Mouse (Mus musculus) myocyte (in vitro differentiated cells): ENCODE measurements around the gene Il17a. TPM values are rescaled to one million over a fixed set of nuclear protein-coding genes. Genes with fewer than 3 reads are reported as not detected.
A peak's percentile ranks its signal among the peaks of the same experiment; 100 is the strongest.

ENCODE experiments used
- H3K27me3 ChIP-seq: one replicate; pipeline ENCODE4 v1.6.1; 2011; ENCODE audit not compliant: control insufficient read depth, insufficient read depth, insufficient read length
- H3K36me3 ChIP-seq: one replicate; pipeline ENCODE4 v1.6.1; 2011; ENCODE audit not compliant: control insufficient read depth, insufficient read depth
- H3K4me2 ChIP-seq: one replicate; pipeline ENCODE4 v1.6.1; 2011; ENCODE audit warnings: low read depth, control low read depth
- H3K4me3 ChIP-seq: one replicate; pipeline ENCODE4 v1.5.1; 2011; ENCODE audit warnings: mild to moderate bottlenecking, control low read depth, moderate library complexity
- H3K79me2 ChIP-seq: one replicate; pipeline ENCODE4 v1.6.1; 2011; ENCODE audit not compliant: control insufficient read depth, insufficient read depth
- H3ac ChIP-seq: one replicate; pipeline ENCODE4 v1.6.1; 2011; ENCODE audit not compliant: control insufficient read depth, insufficient read length
- CEBPB ChIP-seq: IDR thresholded peaks from 2 replicates; pipeline ENCODE4 v1.6.1; 2011; ENCODE audit warnings: mild to moderate bottlenecking, moderate library complexity; ENCODE audit not compliant: poor library complexity, insufficient read depth, severe bottlenecking
- E2F4 ChIP-seq: IDR thresholded peaks from one replicate; pipeline ENCODE4 v1.6.1; 2011; ENCODE audit warnings: mild to moderate bottlenecking, control low read depth, moderate library complexity; ENCODE audit not compliant: insufficient read depth
- MAX ChIP-seq: IDR thresholded peaks from one replicate; pipeline ENCODE4 v1.6.1; 2011; ENCODE audit warnings: low read depth, mild to moderate bottlenecking, control low read depth
- MYOD1 ChIP-seq, 3 experiments: IDR thresholded peaks; one replicate each; pipeline ENCODE4 v1.6.1; 2011; ENCODE audit warnings: control low read depth in 2 of 3, low read depth in 2 of 3, mild to moderate bottlenecking in 2 of 3, moderate library complexity in 1 of 3; ENCODE audit not compliant: insufficient read length in 2 of 3, control insufficient read depth in 1 of 3
- MYOG ChIP-seq, 3 experiments: IDR thresholded peaks; one replicate each; pipeline ENCODE4 v1.6.1; 2011; ENCODE audit warnings: control low read depth in 2 of 3, low read depth in 2 of 3, mild to moderate bottlenecking in 2 of 3; ENCODE audit not compliant: insufficient read length in 2 of 3, control insufficient read depth in 1 of 3, insufficient read depth in 1 of 3
- POLR2A ChIP-seq: IDR thresholded peaks from one replicate; pipeline ENCODE4 v1.6.1; 2011; ENCODE audit warnings: low read depth, mild to moderate bottlenecking, control low read depth, moderate library complexity; ENCODE audit not compliant: insufficient read length
- POLR2AphosphoS2 ChIP-seq: IDR thresholded peaks from one replicate; pipeline ENCODE4 v1.6.1; 2011; ENCODE audit warnings: low read depth, control low read depth; ENCODE audit not compliant: insufficient read length
- REST ChIP-seq: IDR thresholded peaks from one replicate; pipeline ENCODE4 v1.6.1; 2011; ENCODE audit warnings: mild to moderate bottlenecking, control low read depth, moderate library complexity; ENCODE audit not compliant: insufficient read depth, insufficient read length
- SRF ChIP-seq: IDR thresholded peaks from one replicate; pipeline ENCODE4 v1.6.1; 2011; ENCODE audit warnings: low read depth; ENCODE audit not compliant: control insufficient read depth, insufficient read length
- TCF12 ChIP-seq: IDR thresholded peaks from one replicate; pipeline ENCODE4 v1.6.1; 2011; ENCODE audit warnings: mild to moderate bottlenecking, control low read depth; ENCODE audit not compliant: poor library complexity, insufficient read depth, severe bottlenecking
- TCF3 ChIP-seq: IDR thresholded peaks from one replicate; pipeline ENCODE4 v1.6.1; 2011; ENCODE audit warnings: low read depth, control low read depth; ENCODE audit not compliant: insufficient read length
- USF1 ChIP-seq: IDR thresholded peaks from one replicate; pipeline ENCODE4 v1.6.1; 2011; ENCODE audit warnings: low read depth, mild to moderate bottlenecking, control low read depth, moderate library complexity
- polyA plus RNA-seq: library from polyadenylated mRNA; unstranded; fragments of >200 nt; fragmentation: generic; extraction: Trizol; gene quantifications from one replicate; pipeline ENCODE4 v1.2.1, GENCODE M21; 2012; ENCODE audit warnings: missing spikeins

The Il17a gene
- polyA plus RNA-seq = not detected

DNA sequence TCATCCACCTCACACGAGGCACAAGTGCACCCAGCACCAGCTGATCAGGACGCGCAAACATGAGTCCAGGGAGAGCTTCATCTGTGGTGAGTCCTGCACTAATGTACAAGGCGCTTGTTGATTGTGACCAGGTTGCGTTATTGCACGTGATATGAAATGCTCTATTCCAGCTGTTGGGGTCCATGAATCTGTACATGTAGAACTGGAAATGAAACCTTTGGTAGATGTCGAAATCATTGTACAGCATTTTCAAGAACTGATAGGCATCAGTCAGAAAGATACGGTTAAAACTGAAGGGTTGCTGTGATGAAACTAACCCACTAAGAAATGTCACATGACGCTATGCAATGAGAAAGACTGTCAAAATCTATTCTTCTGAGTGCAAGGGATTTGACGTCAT is at the start of gene Il17a:
TSS of gene Il17a (plus strand) at position 3 of the 400 bp plus-strand sequence.
- H3K4me3 ChIP-seq = no peak within 1 kb of the TSS
- H3K79me2 ChIP-seq = no peaks in the 10 kb centered on the region
- no peak within 1 kb of the TSS for H3ac ChIP-seq
- TF ChIP-seq TCF3 = no peak
- TF ChIP-seq CEBPB = no peak
- TF ChIP-seq POLR2AphosphoS2 = no peak
- no peak for TF ChIP-seq MYOG (IDR thresholded peaks at IDR 0.05; ENCODE audit: control insufficient read depth in 1 of 3, insufficient read depth in 1 of 3, insufficient read length in 2 of 3, low read depth in 2 of 3)
- no peak for TF ChIP-seq MYOD1 (IDR thresholded peaks at IDR 0.05; ENCODE audit: control insufficient read depth in 1 of 3, insufficient read length in 2 of 3, low read depth in 2 of 3)
- no peak for TF ChIP-seq SRF
- no peak for TF ChIP-seq MAX
- no peak for TF ChIP-seq REST
- no peak for TF ChIP-seq TCF12
- TF ChIP-seq POLR2A = no peak
- no peak for TF ChIP-seq USF1
- TF ChIP-seq E2F4 = no peak
- no peaks in the 10 kb centered on the region for H3K36me3 ChIP-seq
- H3K4me2 ChIP-seq = no peak within 1 kb of the TSS
- H3K27me3 ChIP-seq = no peaks in the 10 kb centered on the region

GRCm38 (mm10) chr1:20682849-20683248 is 47.9 kb upstream of the Il17a start:
- no peak overlapping the region for H3K4me3 ChIP-seq
- H3K36me3 ChIP-seq = peaks cover 33% of the 10 kb centered on the region
- no peak overlapping the region for H3K4me2 ChIP-seq
- no peaks in the 10 kb centered on the region for H3K27me3 ChIP-seq
- no peaks in the 10 kb centered on the region for H3K79me2 ChIP-seq
- no peak for TF ChIP-seq REST
- TF ChIP-seq MAX = no peak
- no peak for TF ChIP-seq E2F4
- peak; percentile 96 for TF ChIP-seq POLR2AphosphoS2
- TF ChIP-seq POLR2A = peak; percentile 62
- no peak for TF ChIP-seq SRF
- TF ChIP-seq MYOG (IDR thresholded peaks at IDR 0.05; ENCODE audit: control insufficient read depth in 1 of 3, insufficient read depth in 1 of 3, insufficient read length in 2 of 3, low read depth in 2 of 3) = no peak
- no peak overlapping the region for H3ac ChIP-seq

- Histone ChIP-seq H3K4me3 (no peak overlapping the region), H3ac (no peak overlapping the region), H3K79me2 (no peaks in the 10 kb centered on the region), H3K4me2 (no peak overlapping the region), H3K36me3 (peaks cover 33% of the 10 kb centered on the region), H3K27me3 (no peaks in the 10 kb centered on the region)
- no peak for TF ChIP-seq REST
- TF ChIP-seq POLR2AphosphoS2 = peak; percentile 95
- TF ChIP-seq E2F4 = no peak
- TF ChIP-seq USF1 = no peak
- TF ChIP-seq MYOD1 (IDR thresholded peaks at IDR 0.05; ENCODE audit: control insufficient read depth in 1 of 3, insufficient read length in 2 of 3, low read depth in 2 of 3) = no peak
- no peak for TF ChIP-seq SRF
- TF ChIP-seq MYOG (IDR thresholded peaks at IDR 0.05; ENCODE audit: control insufficient read depth in 1 of 3, insufficient read depth in 1 of 3, insufficient read length in 2 of 3, low read depth in 2 of 3) = no peak
- TF ChIP-seq TCF3 = no peak
- TF ChIP-seq TCF12 = no peak
- TF ChIP-seq MAX = no peak
- no peak for TF ChIP-seq CEBPB
- TF ChIP-seq POLR2A = peak; percentile 25
Measured at GRCm38 (mm10) chr1:20683386-20683785, 47.3 kb upstream of the Il17a start.

- Histone ChIP-seq H3ac (no peak overlapping the region), H3K36me3 (peaks cover 33% of the 10 kb centered on the region), H3K79me2 (no peaks in the 10 kb centered on the region), H3K4me2 (no peak overlapping the region), H3K27me3 (no peaks in the 10 kb centered on the region), H3K4me3 (no peak overlapping the region)
- TF ChIP-seq MYOG (IDR thresholded peaks at IDR 0.05; ENCODE audit: control insufficient read depth in 1 of 3, insufficient read depth in 1 of 3, insufficient read length in 2 of 3, low read depth in 2 of 3) (no peak), CEBPB (no peak), POLR2AphosphoS2 (peak; percentile 90), POLR2A (peak; percentile 53), TCF12 (no peak)
Measured at GRCm38 (mm10) chr1:20683853-20684252, 46.9 kb upstream of the Il17a start.

DNA sequence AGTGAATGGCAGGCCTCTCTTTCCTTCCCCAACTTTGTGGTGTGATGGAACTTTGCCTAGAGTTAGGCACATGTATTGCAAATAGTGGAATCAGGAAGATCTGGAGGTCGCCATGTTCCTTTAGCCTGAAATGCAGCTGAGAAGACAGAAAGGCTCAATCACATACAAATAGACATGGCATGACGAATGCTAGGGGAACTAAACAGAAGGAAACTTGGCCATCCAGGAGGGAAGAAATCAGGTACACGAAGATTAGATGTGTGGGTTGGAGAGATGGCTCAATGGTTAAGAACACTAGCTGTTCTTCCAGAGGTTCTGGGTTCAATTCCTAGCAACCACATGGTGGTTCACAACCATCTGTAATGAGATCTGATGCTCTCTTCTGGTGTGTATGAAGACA is 46.3 kb upstream of the Il17a start:
- Histone ChIP-seq H3K4me3 (no peak overlapping the region), H3K79me2 (no peaks in the 10 kb centered on the region), H3K36me3 (peaks cover 33% of the 10 kb centered on the region), H3ac (no peak overlapping the region), H3K4me2 (no peak overlapping the region), H3K27me3 (no peaks in the 10 kb centered on the region)
- TF ChIP-seq POLR2A (peak; percentile 50), E2F4 (no peak), MYOD1 (IDR thresholded peaks at IDR 0.05; ENCODE audit: control insufficient read depth in 1 of 3, insufficient read length in 2 of 3, low read depth in 2 of 3) (no peak), REST (no peak), POLR2AphosphoS2 (peak; percentile 94), TCF12 (no peak), CEBPB (no peak), TCF3 (no peak), USF1 (no peak), MYOG (IDR thresholded peaks at IDR 0.05; ENCODE audit: control insufficient read depth in 1 of 3, insufficient read depth in 1 of 3, insufficient read length in 2 of 3, low read depth in 2 of 3) (no peak), MAX (no peak)
